Mouse (Mus musculus) ES-Bruce4 (cell line): ENCODE data around the gene Gtsf1.

Experiments used
- EP300 ChIP-seq: IDR thresholded peaks from 2 replicates; pipeline ENCODE4 v1.6.1; 2011; ENCODE audit warnings: low read depth, low read length; ENCODE audit not compliant: insufficient read depth
- POLR2A ChIP-seq: IDR thresholded peaks from one replicate; pipeline ENCODE4 v1.8.1; 2011; ENCODE audit warnings: low read length; ENCODE audit not compliant: insufficient read depth

GRCm38 (mm10) chr15:103358278-103359121 is 71.8 kb downstream of the Gtsf1 start:
- TF ChIP-seq EP300 (no peak), POLR2A (no peak)
